Mouse (Mus musculus) limb, embryonic 12.5 days (tissue): ENCODE results near the gene Tusc2. TPM values are rescaled to one million over a fixed set of nuclear protein-coding genes. Genes with fewer than 3 reads are reported as not detected.

Experiments
- ATAC-seq: fragments of 200-750 bp; cut with Nextera tagmentation; 2 replicates; pipeline ENCODE4 v1.8.0; 2017; ENCODE audit warnings: low read depth, moderate TSS enrichment; ENCODE audit not compliant: insufficient number of reproducible peaks, insufficient read depth, low FRiP score, low TSS enrichment
- H3K27ac ChIP-seq: fragments of 300-500 bp; sonication (generic); 2 replicates; pipeline ENCODE4 v1.5.1; 2016; ENCODE audit warnings: mild to moderate bottlenecking, moderate library complexity
- H3K27me3 ChIP-seq: fragments of 300-500 bp; sonication (generic); 2 replicates; pipeline ENCODE4 v1.6.1; 2016; ENCODE audit warnings: mild to moderate bottlenecking, moderate library complexity
- H3K36me3 ChIP-seq: fragments of 300-500 bp; sonication (generic); 2 replicates; pipeline ENCODE4 v1.6.1; 2016; ENCODE audit warnings: mild to moderate bottlenecking, moderate library complexity
- H3K4me1 ChIP-seq: fragments of 300-500 bp; sonication (generic); replicated peaks from 2 replicates; pipeline ENCODE4 v1.6.1; 2016
- H3K4me2 ChIP-seq: fragments of 300-500 bp; sonication (generic); 2 replicates; pipeline ENCODE4 v1.6.1; 2016; ENCODE audit warnings: mild to moderate bottlenecking, moderate library complexity
- H3K4me3 ChIP-seq: fragments of 300-500 bp; sonication (generic); replicated peaks from 2 replicates; pipeline ENCODE4 v1.5.1; 2016; ENCODE audit warnings: mild to moderate bottlenecking
- H3K9ac ChIP-seq: fragments of 300-500 bp; sonication (generic); replicated peaks from 2 replicates; pipeline ENCODE4 v1.6.1; 2016; ENCODE audit warnings: mild to moderate bottlenecking, moderate library complexity
- H3K9me3 ChIP-seq: fragments of 300-500 bp; sonication (generic); 2 replicates; pipeline ENCODE4 v1.6.1; 2016; ENCODE audit warnings: mild to moderate bottlenecking, moderate library complexity
- WGBS: fragments of 180-500 bp; shearing (Covaris S2); methylation state at CpG from one replicate; pipeline ENCODE4 v1.1.7; 2016; 5-methylcytosine and 5-hydroxymethylcytosine counted together
- polyA plus RNA-seq: library from polyadenylated mRNA; unstranded; fragments of >200 nt; fragmentation: Nextera tagmentation; extraction: Ambion mirVana; gene quantifications from 2 replicates; pipeline ENCODE4 v1.2.1, GENCODE M21; 2016

Tusc2 gene
- polyA plus RNA-seq, 1 experiment from 2014 or later = 52.6 TPM

DNA sequence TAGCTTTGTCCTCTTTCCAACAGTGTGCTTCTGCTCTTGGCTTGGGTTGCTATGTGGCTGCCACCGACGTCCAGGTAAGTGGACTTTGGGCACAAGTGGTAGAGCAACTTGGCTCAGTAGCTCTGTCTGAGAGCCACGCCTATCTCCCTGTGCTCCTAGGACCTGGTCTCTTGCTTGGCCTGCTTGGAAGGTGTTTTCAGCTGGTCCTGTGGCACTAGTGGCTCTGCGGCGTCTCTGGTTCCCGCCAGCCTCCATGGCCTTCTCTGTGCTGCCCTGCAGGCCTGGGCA lies 27.7 kb downstream of the Tusc2 start:
- peaks cover 11% of the 10 kb centered on the region for H3K4me1 ChIP-seq
- H3K4me3 ChIP-seq = no peak overlapping the region
- H3K9me3 ChIP-seq = no peaks in the 10 kb centered on the region
- peaks cover 52% of the 10 kb centered on the region for H3K36me3 ChIP-seq
- no peak overlapping the region for H3K27ac ChIP-seq
- ATAC-seq = no peak
- no peak overlapping the region for H3K4me2 ChIP-seq
- no peaks in the 10 kb centered on the region for H3K27me3 ChIP-seq
- H3K9ac ChIP-seq = no peak overlapping the region
- 95% methylated on average over 6 of the region's 6 CpGs for WGBS

DNA sequence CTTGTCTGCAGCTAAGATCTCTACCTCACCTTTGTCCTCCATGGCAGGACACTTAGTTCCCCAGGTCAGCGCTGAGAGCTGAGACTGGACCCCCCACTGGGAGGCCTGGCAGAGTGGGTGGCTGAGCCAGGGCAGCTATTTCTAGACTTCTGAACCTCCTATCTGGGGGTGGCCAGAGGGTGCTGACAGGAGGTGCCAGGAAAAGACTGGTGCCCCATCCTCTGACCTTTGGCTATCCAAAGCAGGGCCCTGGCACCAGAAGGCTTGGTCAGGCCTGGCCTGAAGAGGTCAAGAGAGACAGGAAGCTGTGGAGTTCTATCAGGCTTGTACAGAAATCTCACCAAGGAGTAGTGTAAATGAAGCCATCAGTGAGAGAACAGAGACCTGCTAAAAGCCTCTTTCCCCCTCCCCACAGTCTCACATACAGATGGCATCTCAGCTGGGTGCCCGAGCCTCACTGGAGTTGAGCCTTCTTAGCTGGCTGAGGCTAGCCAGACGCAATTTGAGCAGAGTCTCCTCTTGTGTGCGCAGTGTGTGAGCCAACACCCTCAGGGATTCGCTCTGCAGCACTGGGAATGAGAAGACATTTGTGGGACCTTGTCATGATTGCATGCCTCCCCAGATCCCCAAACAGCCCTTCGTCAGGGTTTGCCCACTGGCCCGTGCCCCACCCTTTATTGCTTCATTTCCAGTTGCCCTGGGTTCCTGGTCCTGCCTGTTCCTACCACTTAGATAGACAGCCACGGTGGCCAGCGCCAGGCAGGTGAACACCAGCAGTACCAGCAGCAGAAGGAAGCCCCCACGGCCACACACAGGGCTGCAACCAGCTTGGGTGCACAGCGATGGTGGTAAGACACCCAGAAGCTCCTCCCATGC lies 30.3 kb downstream of the Tusc2 start:
- no peaks in the 10 kb centered on the region for H3K27me3 ChIP-seq
- no peak overlapping the region for H3K27ac ChIP-seq
- peaks cover 53% of the 10 kb centered on the region for H3K36me3 ChIP-seq
- 82% methylated on average over 11 of the region's 11 CpGs for WGBS
- H3K4me2 ChIP-seq = no peak overlapping the region
- H3K4me1 ChIP-seq = peaks cover 7% of the 10 kb centered on the region
- no peak for ATAC-seq
- H3K9me3 ChIP-seq = no peaks in the 10 kb centered on the region
- no peak overlapping the region for H3K4me3 ChIP-seq
- no peak overlapping the region; the same call in 1 of the 2 replicates for H3K9ac ChIP-seq

DNA sequence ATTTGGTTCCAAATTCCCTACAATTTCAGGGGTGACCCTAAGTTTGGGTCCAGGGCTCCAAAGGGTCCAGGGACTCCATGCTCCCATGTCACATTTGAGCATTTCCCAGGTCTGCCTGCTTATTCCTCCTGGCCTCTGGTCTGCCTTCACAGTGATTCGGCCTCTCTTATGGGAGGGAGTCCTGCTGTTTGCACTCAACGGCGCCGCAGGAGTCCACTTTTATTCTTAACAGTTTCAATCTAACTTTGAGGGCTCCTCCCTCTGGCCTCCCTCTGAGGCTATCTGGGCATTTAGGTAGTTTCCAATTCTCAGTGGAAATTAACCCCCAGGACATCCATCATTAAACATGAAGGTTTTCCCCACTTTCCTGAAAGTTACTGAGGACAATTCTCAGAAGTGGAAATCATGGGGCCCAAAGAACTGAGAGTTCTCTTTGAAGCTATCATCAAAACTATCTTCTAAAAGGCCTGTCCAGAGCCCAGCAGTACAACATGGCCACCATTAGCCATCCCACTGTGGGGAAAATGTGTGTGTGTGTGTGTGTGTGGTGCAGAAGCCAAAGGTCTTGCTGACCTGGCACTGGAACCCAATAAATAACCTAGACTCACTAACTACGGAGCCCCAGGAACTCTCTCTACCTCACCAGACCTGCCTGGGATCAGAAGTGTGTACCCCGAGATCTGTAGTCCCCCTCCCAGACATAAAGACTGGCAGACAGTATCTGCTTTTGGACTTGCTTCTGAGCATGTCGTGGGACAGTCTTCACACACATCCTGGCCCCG lies 31.4 kb downstream of the Tusc2 start:
- Histone ChIP-seq H3K9ac (no peak overlapping the region), H3K4me3 (no peak overlapping the region), H3K9me3 (no peaks in the 10 kb centered on the region), H3K27me3 (peaks cover 6% of the 10 kb centered on the region), H3K4me2 (no peak overlapping the region), H3K27ac (no peak overlapping the region), H3K4me1 (0 out of 2 replicates have a peak, but pooled peaks cover 3% of the 10 kb centered on the region), H3K36me3 (peaks cover 54% of the 10 kb centered on the region)
- 72% methylated on average over 8 of the region's 8 CpGs for WGBS
- ATAC-seq = no peak

DNA sequence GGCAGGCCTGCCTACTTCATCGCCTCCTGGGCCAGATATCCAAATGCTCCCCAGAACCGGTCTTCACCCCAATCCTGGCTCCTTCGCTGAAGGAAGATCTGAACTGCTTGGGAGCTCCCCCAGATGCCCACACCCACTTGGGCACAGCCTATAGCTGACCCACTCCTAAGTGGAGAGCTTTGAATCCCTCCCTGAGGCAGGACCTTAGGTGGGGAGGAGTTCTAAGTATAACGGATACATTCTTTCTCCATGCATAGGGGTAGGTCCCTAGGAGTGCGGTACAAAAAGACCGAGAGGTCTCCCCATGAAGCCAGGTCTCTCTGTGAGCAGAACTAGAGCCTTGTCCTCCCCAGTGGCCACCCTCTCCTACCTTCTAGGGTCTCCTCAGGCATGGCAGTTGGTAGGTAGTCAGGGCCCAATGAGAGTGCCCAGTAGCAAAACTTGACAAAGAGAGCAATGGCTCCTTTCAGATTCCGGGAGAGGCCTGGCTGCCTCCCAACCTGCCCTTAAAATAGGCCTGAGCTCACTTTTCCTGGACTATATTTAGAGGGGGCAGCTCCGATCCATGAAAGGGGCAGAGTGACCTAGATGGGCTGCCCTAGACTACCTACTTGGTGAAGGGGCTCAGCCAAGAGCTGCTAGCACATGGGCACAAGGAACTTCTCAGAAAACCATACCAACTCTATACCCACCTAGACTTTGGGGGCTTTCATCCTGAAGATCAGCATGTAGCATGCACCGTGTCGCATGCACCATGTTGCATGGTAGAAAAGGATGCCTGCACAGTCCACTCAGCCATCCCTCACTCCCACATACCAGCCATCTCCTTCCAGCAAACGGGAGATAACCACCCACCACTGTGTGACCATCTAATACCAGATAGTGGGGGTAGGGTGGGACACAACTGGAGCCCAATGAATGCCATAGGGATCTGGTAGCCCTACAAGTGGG lies 33.8 kb downstream of the Tusc2 start:
- ATAC-seq = no peak

DNA sequence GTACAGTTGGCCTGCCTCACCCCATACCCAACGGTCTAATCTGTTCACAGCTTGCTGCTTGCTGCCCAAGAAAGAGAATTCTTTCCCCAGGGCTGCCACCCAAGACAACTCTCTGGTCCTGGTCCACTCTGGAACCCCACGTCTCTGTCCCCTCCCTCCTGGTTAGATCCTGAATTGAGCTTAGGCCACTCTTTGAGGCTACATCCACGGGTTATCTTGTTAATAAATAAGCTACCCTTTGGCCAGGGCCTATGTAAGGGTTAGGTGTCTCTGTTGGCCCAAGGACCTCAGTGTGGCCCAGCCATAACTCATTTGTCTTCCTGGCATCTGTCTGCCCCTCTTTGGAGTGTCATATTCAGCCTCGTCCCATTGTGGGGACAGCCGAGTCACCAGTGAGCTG lies 35.3 kb downstream of the Tusc2 start:
- no peak overlapping the region for H3K9ac ChIP-seq
- peaks cover 15% of the 10 kb centered on the region for H3K4me1 ChIP-seq
- peaks cover 8% of the 10 kb centered on the region for H3K27me3 ChIP-seq
- H3K4me2 ChIP-seq = no peak overlapping the region
- WGBS = 85% methylated on average over 5 of the region's 5 CpGs
- no peaks in the 10 kb centered on the region for H3K9me3 ChIP-seq
- H3K4me3 ChIP-seq = no peak overlapping the region
- no peak for ATAC-seq
- H3K27ac ChIP-seq = no peak overlapping the region
- peaks cover 14% of the 10 kb centered on the region for H3K36me3 ChIP-seq

More for the DNA sequence above, 33.8 kb downstream of the Tusc2 start:
- no peak overlapping the region for H3K9ac ChIP-seq
- peaks cover 29% of the 10 kb centered on the region for H3K36me3 ChIP-seq
- no peak overlapping the region for H3K27ac ChIP-seq
- no peaks in the 10 kb centered on the region for H3K9me3 ChIP-seq
- WGBS = 92% methylated on average over 11 of the region's 11 CpGs
- no peak overlapping the region for H3K4me2 ChIP-seq
- no peak overlapping the region for H3K4me3 ChIP-seq
- peaks cover 8% of the 10 kb centered on the region for H3K27me3 ChIP-seq
- H3K4me1 ChIP-seq = 0 out of 2 replicates have a peak, but pooled peaks cover 3% of the 10 kb centered on the region

DNA sequence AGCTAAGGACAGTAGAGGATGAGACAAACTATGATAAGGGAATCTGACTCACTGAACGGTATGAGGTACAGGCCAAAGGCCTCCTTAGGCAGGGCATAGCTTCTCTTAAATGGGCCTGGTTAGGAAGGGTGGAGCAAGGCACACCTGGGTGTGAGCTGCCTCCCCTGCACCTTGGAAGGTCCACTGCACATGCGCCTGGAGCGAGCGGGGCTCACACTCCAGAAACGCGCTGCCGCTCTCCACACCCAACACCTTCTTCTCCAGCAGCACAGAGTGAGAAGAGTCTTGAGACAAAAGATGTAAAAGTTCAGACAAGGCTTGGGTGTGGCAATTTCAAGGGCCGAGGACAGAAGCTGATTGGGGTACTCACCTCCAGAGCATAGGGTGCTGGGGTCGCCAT lies 36.4 kb downstream of the Tusc2 start:
- Histone ChIP-seq H3K27ac (no peak overlapping the region), H3K9me3 (no peaks in the 10 kb centered on the region), H3K36me3 (peaks cover 4% of the 10 kb centered on the region; the same call in 1 of the 2 replicates), H3K4me2 (no peak overlapping the region), H3K4me1 (peaks cover 24% of the 10 kb centered on the region), H3K27me3 (peaks cover 8% of the 10 kb centered on the region), H3K9ac (no peak overlapping the region), H3K4me3 (no peak overlapping the region)
- no peak for ATAC-seq
- WGBS = 76% methylated on average over 9 of the region's 9 CpGs

DNA sequence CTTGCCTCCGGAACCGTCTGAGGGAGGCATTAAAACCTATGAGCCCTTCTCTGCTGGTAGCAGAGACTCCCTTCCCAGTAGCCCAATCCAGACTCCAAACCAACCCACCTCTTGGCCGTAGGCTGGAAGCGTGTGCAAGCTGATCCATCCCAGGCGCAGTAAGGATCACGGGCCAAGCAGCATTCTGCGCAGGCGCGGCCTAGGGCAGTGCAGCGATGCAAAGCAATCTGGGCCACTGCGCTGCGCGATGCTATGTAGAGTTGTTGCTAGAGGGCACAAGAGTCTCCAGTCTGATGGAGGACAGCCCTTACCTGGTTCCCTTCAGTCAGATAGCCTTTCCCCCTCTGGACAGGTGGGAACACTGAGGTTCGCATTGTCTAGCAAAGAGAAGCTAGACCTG lies 36.8 kb downstream of the Tusc2 start:
- 69% methylated on average over 14 of the region's 14 CpGs for WGBS
- Histone ChIP-seq H3K36me3 (peaks cover 4% of the 10 kb centered on the region; the same call in 1 of the 2 replicates), H3K4me3 (no peak overlapping the region), H3K9me3 (no peaks in the 10 kb centered on the region), H3K27me3 (peaks cover 8% of the 10 kb centered on the region), H3K9ac (no peak overlapping the region), H3K4me2 (no peak overlapping the region), H3K4me1 (peaks cover 26% of the 10 kb centered on the region), H3K27ac (no peak overlapping the region)
- no peak for ATAC-seq

DNA sequence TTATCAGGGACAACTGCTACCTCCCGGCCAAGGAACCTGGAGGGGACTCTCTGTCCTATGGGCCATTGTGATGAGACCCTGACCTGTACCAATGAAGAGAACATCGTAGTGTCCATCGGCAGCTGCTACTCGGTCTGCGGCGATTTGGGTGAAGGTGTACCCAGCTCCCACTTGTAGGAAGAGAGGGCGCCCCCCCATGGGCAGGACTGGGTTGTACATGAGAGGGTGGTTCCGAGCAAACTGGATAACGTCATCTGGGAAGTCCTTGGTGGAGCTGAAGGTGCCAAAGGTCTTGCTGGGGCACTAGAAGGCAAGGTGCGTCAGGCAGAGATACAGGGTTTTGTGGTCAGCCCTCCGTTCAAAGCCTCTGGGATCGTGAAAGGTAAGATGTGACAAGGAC lies 37.7 kb downstream of the Tusc2 start:
- H3K9me3 ChIP-seq = no peaks in the 10 kb centered on the region
- H3K27ac ChIP-seq = no peak overlapping the region
- no peak for ATAC-seq
- no peak overlapping the region for H3K4me3 ChIP-seq
- peaks cover 4% of the 10 kb centered on the region; the same call in 1 of the 2 replicates for H3K36me3 ChIP-seq
- H3K4me1 ChIP-seq = peaks cover 35% of the 10 kb centered on the region
- 79% methylated on average over 12 of the region's 12 CpGs for WGBS
- no peak overlapping the region for H3K9ac ChIP-seq
- no peak overlapping the region for H3K4me2 ChIP-seq
- H3K27me3 ChIP-seq = peaks cover 8% of the 10 kb centered on the region

DNA sequence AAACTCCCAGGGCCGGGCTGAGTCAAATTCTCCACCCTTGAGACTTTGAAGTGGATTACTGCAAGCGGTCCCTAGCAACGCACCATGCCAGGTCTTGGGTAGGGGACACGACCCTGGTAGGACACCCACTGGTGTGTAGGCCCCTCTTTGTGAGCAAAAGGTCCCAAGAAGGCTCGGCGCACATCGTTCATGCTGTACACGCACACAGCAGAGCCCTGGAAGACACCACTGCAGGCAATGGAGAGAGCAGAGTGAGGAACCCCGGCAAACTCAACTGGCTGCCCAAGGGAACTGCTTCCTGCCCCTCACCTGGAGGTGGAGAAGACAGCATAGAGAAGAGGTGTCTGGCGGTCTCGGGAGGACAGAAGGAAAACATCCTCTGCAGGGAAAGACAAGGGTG lies 38.2 kb downstream of the Tusc2 start:
- H3K4me1 ChIP-seq = peaks cover 40% of the 10 kb centered on the region
- H3K9me3 ChIP-seq = no peaks in the 10 kb centered on the region
- no peak for ATAC-seq
- H3K27ac ChIP-seq = no peak overlapping the region
- peaks cover 4% of the 10 kb centered on the region; the same call in 1 of the 2 replicates for H3K36me3 ChIP-seq
- 82% methylated on average over 11 of the region's 11 CpGs for WGBS
- no peak overlapping the region for H3K4me2 ChIP-seq
- H3K27me3 ChIP-seq = peaks cover 8% of the 10 kb centered on the region
- no peak overlapping the region for H3K9ac ChIP-seq
- H3K4me3 ChIP-seq = no peak overlapping the region

DNA sequence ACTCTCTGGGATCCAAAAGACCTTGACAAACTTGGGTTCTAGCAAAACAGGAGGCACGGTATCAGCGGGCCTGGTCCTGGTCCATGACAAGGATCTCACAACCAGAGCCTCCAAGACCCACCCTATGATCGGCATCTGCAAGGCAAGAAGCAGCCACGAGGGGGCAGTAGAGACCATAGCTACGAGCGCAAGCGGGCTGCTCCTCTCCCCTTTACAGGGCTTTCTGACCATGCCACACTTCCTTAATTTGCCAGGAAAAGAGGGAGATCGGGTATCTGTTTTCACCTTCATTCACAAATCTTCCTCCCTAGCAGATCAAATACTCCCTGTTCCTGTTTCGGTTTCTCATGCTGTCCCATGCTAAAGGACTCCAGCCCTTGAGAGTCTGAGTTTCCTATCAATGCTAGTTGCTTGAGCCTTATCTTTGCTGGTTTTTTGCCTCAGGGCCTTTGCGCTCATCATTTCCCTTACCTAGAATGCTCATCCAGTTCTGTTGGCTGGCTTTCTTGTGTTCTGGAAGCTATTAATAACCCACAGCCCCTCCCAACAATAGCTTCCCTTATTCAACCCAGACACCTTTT lies 39.1 kb downstream of the Tusc2 start:
- Histone ChIP-seq H3K27ac (0 out of 2 replicates have a peak overlapping the region, but pooled peaks have one; percentile 5), H3K4me1 (peaks cover 49% of the 10 kb centered on the region), H3K9me3 (no peaks in the 10 kb centered on the region), H3K4me3 (no peak overlapping the region), H3K27me3 (peaks cover 8% of the 10 kb centered on the region), H3K4me2 (no peak overlapping the region), H3K36me3 (peaks cover 4% of the 10 kb centered on the region; the same call in 1 of the 2 replicates), H3K9ac (0 out of 2 replicates have a peak overlapping the region, but pooled peaks have one; percentile 5)
- ATAC-seq = no peak
- WGBS = 11% methylated on average over 10 of the region's 10 CpGs
